Mouse (Mus musculus): ENCODE data around the gene Katnbl1.

DNA sequence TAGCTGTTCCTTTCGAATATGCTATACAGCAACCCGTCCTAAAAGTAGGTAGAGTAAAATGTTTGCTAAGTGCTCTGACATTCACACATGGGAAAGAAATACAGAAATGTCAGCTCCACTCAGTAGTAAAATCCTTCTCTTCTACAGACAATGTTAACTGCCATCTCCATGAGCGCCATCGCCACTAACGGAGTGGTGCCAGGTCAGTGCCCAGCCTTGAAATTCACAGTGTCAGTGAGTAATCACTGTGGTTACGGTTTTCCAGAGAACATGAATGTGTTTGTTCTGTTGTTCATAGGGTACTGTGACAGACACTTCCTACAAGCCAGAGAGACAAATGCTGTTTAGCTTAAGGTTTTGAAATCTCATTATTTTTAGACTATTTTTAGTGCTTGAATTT lies 41.8 kb upstream of the Katnbl1 start:
- TF ChIP-seq GATA1 (IDR thresholded peaks at IDR 0.05; ENCODE audit: low read length) (no peak), TAL1 (IDR thresholded peaks at IDR 0.05; ENCODE audit: low read length) (no peak)

Data from erythroblast, embryonic 14.5 days (primary cell).